Mouse (Mus musculus): ENCODE data around the gene Krtap1-5.

DNA sequence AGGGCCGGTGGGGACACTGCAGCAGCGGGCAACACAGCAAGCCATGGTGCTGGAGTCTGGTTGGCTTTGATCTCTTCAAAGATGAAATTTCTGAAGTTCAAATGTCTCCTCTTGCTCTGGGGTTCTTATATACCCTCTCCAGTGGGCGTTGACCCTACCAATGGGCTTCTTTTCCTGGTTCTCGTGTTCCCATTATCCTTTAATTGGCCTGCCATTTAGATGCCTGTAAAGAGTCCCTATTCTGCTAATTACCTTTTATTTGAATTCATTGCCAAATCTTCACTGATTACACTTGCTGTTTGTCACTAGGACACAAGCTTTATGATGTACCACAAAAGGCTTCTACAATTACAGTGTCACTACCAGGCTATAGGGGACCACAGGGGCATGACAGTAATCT, 30.1 kb downstream of the Krtap1-5 start, which contains the start of gene Krtap3-3:
- no peak for TF ChIP-seq POLR2A (IDR thresholded peaks at IDR 0.05; ENCODE audit: low read depth, low read length)
- no peak for TF ChIP-seq CTCF (conservative IDR thresholded peaks at IDR 0.05; ENCODE audit: insufficient read depth, insufficient read length, low read depth, low read length)

All from kidney, adult 2 months (tissue).